Mouse (Mus musculus): ENCODE results near the gene Tmem44.

DNA sequence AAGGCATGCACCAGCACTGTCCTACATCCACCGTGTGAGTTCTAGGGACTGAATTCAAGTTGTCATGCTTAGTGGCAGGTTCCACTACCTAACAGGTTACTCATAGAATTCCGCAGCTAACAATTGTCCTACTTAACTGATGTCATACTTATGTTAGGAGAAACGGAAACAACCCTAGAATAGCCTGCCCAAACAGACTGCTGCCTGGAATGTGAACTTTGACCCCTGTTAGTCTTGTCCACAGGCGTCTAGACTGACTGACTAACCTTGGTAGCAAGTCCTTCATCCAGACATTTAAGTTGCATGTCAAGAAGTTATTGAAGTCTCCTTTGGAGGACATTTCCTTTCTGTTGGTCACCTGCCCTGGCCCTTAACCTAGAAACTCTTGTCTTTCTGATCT lies 64.1 kb downstream of the Tmem44 start:
- no peak for TF ChIP-seq GATA1 (IDR thresholded peaks at IDR 0.05; ENCODE audit: low read length)
- no peak for TF ChIP-seq TAL1 (IDR thresholded peaks at IDR 0.05; ENCODE audit: low read length)
